Mouse (Mus musculus) ES-Bruce4 (cell line): ENCODE results near the gene Ppcdc.

ENCODE experiments used
- CTCF ChIP-seq: IDR thresholded peaks from one replicate; pipeline ENCODE4 v1.8.1; 2011; ENCODE audit warnings: low read depth, low read length
- POLR2A ChIP-seq: IDR thresholded peaks from one replicate; pipeline ENCODE4 v1.8.1; 2011; ENCODE audit warnings: low read length; ENCODE audit not compliant: insufficient read depth

DNA sequence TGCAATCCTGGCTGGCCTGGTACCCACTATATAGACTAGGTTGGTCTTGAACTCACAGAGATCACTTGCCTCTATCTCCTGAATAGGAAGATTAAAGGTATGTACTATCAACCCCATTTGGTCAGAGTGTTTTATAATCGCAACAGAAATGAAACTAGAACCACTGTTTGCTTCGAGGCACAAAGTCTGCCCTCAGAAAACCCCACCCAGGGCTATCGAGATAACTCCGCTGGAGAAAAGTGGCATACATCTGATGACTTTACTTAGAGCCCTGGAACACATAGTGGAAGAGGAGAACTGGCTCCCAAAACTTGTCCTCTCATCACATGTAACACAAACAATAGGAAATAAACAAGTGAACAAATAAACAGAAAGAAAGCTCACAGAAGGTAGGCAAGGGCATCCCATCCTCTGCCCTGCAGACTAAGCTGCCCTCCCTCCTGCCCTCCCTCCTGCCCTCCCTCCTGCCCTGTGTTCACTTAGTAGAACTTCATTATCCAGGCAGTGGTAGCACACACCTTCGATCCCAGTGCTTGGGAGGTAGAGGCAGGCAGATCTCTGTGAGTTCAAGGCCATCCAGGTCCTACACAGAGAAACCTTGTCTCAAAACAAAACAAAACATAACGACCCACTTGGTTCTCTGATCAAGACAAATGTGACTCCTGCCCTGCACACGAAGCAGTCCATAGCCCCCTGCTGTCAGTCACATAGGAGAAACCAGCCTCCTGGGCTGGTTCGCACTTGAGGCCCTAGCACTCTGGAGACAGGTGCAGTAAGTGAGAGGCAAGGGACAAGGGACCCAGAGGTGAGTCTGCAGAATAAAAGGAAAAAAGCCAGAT is 12.9 kb upstream of the Ppcdc start:
- no peak for TF ChIP-seq CTCF
- TF ChIP-seq POLR2A, result no peak
